Mouse (Mus musculus) left cerebral cortex, postnatal 10 days (tissue): ENCODE results near the gene Abcc2. TPM values are rescaled to one million over a fixed set of nuclear protein-coding genes. Genes with fewer than 3 reads are reported as not detected.

ENCODE experiments used
- DNase-seq, 2 experiments: peaks; one replicate each; pipeline ENCODE4 v3.0.0; 2021 to 2022; ENCODE audit warnings: low spot score in 2 of 2, mixed read lengths in 1 of 2; ENCODE audit errors: extremely low spot score in 1 of 2
- intact Hi-C: fragments of 180-260 bp; cut with DNase I; formaldehyde crosslinking; loops from one replicate; pipeline ENCODE4 v1.15.1; 2025
- total RNA-seq, 2 experiments: library from RNA; stranded (reverse); gene quantifications; 2 replicates each; pipeline ENCODE4 v1.2.3; 2021

Gene Abcc2
- total RNA-seq, 2 experiments from 2014 or later: 0.16 to 0.32 TPM

DNA sequence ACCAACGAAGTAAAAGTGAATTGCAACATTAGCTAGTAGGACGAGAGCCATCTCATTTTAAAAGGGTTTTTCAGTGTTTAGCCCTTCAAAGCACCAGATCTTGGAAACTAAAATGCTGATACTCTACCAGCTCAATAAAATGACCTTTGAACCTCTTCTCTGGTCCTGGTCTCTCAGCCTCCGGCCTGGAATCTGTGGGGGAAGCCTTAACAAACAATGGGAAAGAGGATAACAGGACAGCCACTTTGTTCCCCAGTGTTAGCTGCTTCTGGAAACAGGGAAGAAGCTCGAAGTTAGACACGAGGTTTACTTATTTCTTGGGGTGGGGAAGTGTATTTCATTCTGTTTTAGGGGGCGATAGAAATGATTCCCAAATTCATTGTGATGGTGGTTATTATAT is 9.7 kb upstream of the Abcc2 start:
- DNase-seq: no peak
- intact Hi-C loops: no loop called here

- intact Hi-C loops: no loop called here
- no peak for DNase-seq
Observed at GRCm38 (mm10) chr19:43775433-43775832, 6.6 kb upstream of the Abcc2 start.

- intact Hi-C loops: no loop called here
- no peak for DNase-seq
Observed at GRCm38 (mm10) chr19:43776561-43776960, 5.4 kb upstream of the Abcc2 start.

DNA sequence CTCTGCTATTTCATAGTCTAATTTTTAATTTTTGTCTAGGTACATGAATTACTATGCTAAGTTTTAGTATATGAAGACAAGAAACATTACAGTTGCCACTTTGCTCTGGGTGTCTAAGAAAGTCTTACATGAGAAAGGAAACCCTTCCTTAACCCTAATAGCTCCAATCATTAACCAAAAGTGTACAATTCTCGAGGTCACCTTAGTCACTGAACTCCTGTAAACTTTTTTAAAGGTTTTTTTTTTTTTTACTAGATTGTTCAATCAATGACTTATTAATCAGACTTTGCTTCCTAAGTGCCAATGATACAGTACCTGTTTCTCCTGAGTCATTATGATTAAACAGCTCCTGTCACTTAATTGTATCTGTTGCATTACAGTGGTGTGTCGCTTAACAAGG is 4.7 kb upstream of the Abcc2 start:
- intact Hi-C loops: no loop called here
- DNase-seq: no peak

GRCm38 (mm10) chr19:43780391-43780790 is 1.6 kb upstream of the Abcc2 start:
- no peak for DNase-seq
- intact Hi-C loops: no loop called here

GRCm38 (mm10) chr19:43784761-43785160 is 2.8 kb downstream of the Abcc2 start:
- DNase-seq: no peak
- intact Hi-C loops: no loop called here

DNA sequence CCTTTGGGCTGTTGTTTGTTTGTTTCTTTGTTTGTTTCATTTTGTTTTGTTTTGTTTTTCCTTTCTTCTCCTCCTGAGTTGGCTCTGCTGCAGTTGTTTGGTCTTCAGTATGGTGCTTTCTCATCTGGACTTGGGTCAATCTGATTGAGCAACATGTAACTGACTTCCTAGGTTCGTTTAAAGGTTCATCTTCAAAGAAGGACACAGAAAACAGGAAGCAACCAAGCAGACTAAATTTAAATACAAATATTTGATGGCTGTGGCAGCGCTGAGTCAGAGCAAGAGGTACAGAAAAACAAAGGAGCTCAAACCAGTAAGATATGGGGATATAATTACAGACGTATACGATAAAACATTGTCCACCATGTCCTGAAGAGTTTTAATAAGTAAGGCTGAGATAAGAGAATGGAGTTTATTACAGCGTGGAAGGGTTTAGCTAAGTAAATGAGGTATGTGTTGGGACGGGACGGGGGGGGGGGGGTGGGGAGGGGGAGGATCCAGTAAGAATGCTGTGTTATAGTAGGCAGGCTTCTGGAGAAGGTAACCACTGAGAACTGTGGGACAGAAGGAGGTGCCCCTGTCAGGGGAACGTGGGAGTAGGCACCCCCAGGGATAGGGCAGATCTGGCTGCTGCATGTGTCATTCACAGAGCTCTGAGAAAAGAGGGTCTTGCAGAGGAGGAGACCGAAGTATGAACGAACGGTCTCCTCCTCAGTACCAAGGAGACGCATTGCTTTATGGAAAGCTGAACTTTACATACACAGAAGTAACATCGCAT is 4.4 kb downstream of the Abcc2 start:
- DNase-seq: no peak
- intact Hi-C loops: no loop called here

GRCm38 (mm10) chr19:43789817-43790216 is 7.8 kb downstream of the Abcc2 start:
- intact Hi-C loops: no loop called here
- DNase-seq: no peak

DNA sequence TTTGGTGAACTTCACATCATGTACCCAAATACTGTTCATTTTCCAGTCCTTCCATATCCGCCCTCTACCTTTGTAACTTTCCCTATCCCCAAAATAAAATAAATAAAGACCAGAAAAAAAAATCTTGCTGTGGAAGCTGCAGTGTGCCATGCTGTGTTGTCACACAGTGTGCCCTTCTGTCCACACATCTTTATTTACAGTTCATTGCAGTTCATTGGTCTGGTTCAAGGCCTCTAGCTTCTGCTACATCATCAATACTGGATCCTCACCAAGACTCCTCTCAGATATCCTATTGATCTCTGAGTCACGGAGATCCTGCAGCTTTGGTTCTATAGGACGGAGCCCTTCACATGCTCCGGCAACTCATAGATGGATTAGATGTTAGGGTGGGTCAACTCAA is 10.5 kb downstream of the Abcc2 start:
- DNase-seq: no peak
- intact Hi-C loops: no loop called here

DNA sequence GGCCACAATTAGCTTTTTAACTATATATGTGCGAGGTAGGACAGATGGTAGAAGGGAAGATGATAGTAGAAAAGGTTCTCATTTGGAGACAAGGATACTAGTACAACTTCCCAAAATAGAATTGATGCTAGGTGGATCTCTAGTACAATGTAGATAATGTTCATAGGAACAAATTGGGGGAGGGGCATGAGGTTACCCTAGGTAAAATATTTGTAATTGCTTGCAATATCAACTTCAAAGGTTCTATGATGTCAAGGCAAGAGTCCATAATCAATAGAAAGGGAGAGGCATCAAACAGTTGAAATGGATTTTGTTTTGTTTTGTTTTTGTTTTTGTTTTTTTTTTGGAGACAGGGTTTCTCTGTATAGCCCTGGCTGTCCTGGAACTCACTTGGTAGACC is 12.0 kb downstream of the Abcc2 start:
- no peak for DNase-seq
- intact Hi-C loops: no loop called here

DNA sequence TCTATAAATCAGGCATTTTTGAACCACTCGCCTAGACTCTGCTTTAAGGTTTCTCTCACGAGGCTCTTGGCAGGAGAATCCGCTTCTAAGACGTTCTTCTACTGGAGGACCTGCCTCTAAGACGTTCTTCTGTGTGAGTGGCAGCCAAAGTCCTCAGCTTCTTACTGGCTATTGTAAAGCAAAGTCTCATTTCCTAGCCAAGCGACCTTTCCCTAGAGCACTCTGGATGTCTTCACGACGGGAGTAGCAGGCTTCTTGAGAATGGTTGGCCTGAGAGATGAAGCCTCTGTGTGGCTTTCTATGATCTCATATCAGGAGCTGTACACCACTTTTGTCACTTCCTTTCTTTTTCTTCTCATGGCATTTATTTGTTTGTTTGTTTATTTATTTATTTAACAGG is 13.5 kb downstream of the Abcc2 start:
- DNase-seq: no peak
- intact Hi-C loops: no loop called here

- no peak for DNase-seq
- intact Hi-C loops: no loop called here
Observed at GRCm38 (mm10) chr19:43797216-43797615, 15.2 kb downstream of the Abcc2 start.

GRCm38 (mm10) chr19:43801427-43802051 is 19.5 kb downstream of the Abcc2 start:
- intact Hi-C loops: no loop called here
- DNase-seq: no peak

- no peak for DNase-seq
- intact Hi-C loops: no loop called here
Observed at GRCm38 (mm10) chr19:43803866-43804265, 21.9 kb downstream of the Abcc2 start.

DNA sequence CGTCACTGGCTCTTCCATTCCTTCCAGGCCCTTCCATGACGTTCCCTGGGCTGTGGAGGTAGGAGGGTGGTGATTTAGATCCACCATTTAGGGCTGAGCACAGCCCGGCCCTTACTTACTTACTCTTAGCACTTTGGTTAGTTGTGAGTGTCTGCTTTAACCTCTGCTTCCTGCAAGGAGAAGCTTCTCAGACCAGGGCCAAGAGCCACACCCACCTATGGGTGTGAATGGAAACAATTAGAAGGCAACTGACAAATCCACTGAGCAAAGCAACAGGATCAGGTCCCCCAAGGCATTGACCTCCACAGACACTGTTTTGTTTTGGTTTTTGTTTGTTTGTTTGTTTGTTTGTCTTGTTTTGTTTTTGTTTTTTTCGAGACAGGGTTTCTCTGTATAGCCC is 27.3 kb downstream of the Abcc2 start:
- intact Hi-C loops: no loop called here
- no peak for DNase-seq

GRCm38 (mm10) chr19:43811419-43811818 is 29.4 kb downstream of the Abcc2 start:
- intact Hi-C loops: no loop called here
- no peak for DNase-seq

GRCm38 (mm10) chr19:43813315-43813714 is 31.3 kb downstream of the Abcc2 start:
- no peak for DNase-seq
- intact Hi-C loops: no loop called here

- intact Hi-C loops: no loop called here
- peak in 1 of 2 experiments; percentile 50 for DNase-seq
Observed at GRCm38 (mm10) chr19:43815661-43816414, 33.8 kb downstream of the Abcc2 start.

DNA sequence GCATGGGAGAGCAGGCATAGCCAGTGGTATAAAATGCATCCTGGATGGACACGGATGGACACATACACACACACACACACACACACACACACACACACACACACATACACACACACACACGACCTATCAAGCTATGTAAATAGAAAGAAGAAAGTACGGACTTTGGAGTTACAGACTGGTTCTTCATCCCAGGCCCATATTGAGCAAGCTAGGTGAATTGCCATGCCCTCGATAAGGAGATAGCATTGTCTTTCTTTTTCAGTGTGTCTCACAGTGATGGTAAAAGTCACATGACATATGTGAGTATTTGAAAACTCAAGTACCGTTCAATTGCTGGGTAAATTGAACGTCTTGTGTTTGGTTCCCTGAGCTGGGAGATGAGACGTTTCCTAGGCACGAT is 44.9 kb downstream of the Abcc2 start:
- intact Hi-C loops: no loop called here
- DNase-seq: no peak
